Mouse (Mus musculus): Measurements from ENCODE around the gene Brd1. TPM values are rescaled to one million over a fixed set of nuclear protein-coding genes. Genes with fewer than 3 reads are reported as not detected.

The Brd1 gene
- 10 to 100 TPM; 83.5 to 99.5 TPM for total RNA-seq (2023)

GRCm38 (mm10) chr15:88733834-88734571, at the start of gene Brd1:
Gene Brd1, minus strand, starts transcription at chr15:88734233.

GRCm38 (mm10) chr15:88751564-88752402, 17.8 kb upstream of the Brd1 start, which contains the start of gene Zbed4:
Gene Zbed4, plus strand, starts transcription at chr15:88751660.

Other genes starting within 250 kb of the Brd1 start
- not detected for gene Zdhhc25, start 133.9 kb downstream of the Brd1 start, total RNA-seq (2023)
- 10 to 100 TPM; 22.1 to 24.0 TPM for gene Zbed4, start 17.4 kb upstream of the Brd1 start, total RNA-seq (2023)
- gene Alg12, start 85.1 kb upstream of the Brd1 start, total RNA-seq (2023): 10 to 100 TPM; 12.7 to 14.6 TPM
- gene Creld2, start 85.4 kb upstream of the Brd1 start, total RNA-seq (2023): 10 to 100 TPM; 31.0 to 34.3 TPM
- 100 to 1,000 TPM; 159 to 173 TPM for gene Pim3, start 128.0 kb upstream of the Brd1 start, total RNA-seq (2023)
- not detected for gene Ttll8, start 220.2 kb upstream of the Brd1 start, total RNA-seq (2023)
- gene Mlc1, start 244.8 kb upstream of the Brd1 start, total RNA-seq (2023): not detected
- gene Mov10l1, start 248.7 kb upstream of the Brd1 start, total RNA-seq (2023): not detected